Mouse (Mus musculus) olfactory bulb, adult 2 months (tissue): ENCODE measurements around the gene Chl1.

Experiments
- CTCF ChIP-seq: fragments of 200-500 bp; IDR thresholded peaks from 2 replicates; pipeline ENCODE4 v1.5.1; 2012; ENCODE audit warnings: low read depth, mild to moderate bottlenecking, low read length, moderate library complexity; ENCODE audit not compliant: insufficient read depth
- POLR2A ChIP-seq: fragments of 200-500 bp; IDR thresholded peaks from 2 replicates; pipeline ENCODE4 v1.6.1; 2012; ENCODE audit warnings: mild to moderate bottlenecking, low read depth, low read length, moderate library complexity; ENCODE audit not compliant: insufficient read depth

DNA sequence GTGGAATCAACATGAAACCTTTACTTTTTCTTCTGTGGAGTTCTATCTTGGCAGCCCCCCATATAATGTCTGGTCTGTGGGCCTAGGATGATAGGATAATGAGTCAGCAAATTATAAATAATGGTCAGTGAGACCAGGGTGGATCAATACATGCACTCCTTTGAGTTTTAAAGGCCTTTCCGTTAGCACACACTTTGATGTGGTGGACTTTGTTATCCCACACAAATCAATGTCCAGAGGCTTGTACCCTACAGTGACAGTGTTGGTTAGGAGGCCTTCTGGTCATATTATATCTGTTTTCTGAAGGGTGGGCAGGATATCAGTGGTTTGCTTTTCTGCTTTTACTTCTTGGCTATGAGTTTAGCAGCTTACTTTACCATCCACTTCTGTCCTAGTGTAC is 62.3 kb downstream of the Chl1 start:
- TF ChIP-seq POLR2A (no peak), CTCF (no peak)
